Mouse (Mus musculus) MEL (cell line): ENCODE results near the gene Procr. TPM values are rescaled to one million over a fixed set of nuclear protein-coding genes. Genes with fewer than 3 reads are reported as not detected.

Source experiments
- DNase-seq: peaks from one replicate; pipeline ENCODE4 v3.0.0; 2011; ENCODE audit warnings: low read depth, low spot score
- H3K27ac ChIP-seq: 2 replicates; pipeline ENCODE4 v1.5.1; 2012; ENCODE audit warnings: low read depth, mild to moderate bottlenecking, control low read depth, low read length, moderate library complexity; ENCODE audit not compliant: control insufficient read depth
- H3K27me3 ChIP-seq, 2 experiments: fragments of 150-350 bp in 1 of 2; sonication (generic) in 1 of 2; 2 replicates each; pipeline ENCODE4 v1.6.1; 2012; ENCODE audit warnings: low read length in 2 of 2, mild to moderate bottlenecking in 2 of 2, improper control_type of control experiment in 1 of 2, moderate library complexity in 1 of 2; ENCODE audit not compliant: insufficient read depth in 2 of 2, control insufficient read depth in 1 of 2
- H3K36me3 ChIP-seq, 2 experiments: 2 replicates each; pipeline ENCODE4 v1.6.1; 2012 to 2014; ENCODE audit warnings: low read length in 2 of 2, improper control_type of control experiment in 1 of 2, inconsistent platforms in 1 of 2, mild to moderate bottlenecking in 1 of 2; ENCODE audit not compliant: insufficient read depth in 2 of 2, control insufficient read depth in 1 of 2
- H3K4me1 ChIP-seq, 2 experiments: fragments of 150-350 bp in 1 of 2; sonication (generic) in 1 of 2; 2 replicates each; pipeline ENCODE4 v1.6.1; 2012; ENCODE audit warnings: low read length in 2 of 2, improper control_type of control experiment in 1 of 2, mild to moderate bottlenecking in 1 of 2; ENCODE audit not compliant: insufficient read depth in 2 of 2, control insufficient read depth in 1 of 2
- H3K4me3 ChIP-seq, 2 experiments: fragments of 150-350 bp in 1 of 2; sonication (generic) in 1 of 2; 2 replicates each; pipeline ENCODE4 v1.5.1; 2012; ENCODE audit warnings: low read depth in 2 of 2, low read length in 2 of 2, mild to moderate bottlenecking in 2 of 2, moderate library complexity in 2 of 2, control low read depth in 1 of 2, improper control_type of control experiment in 1 of 2; ENCODE audit not compliant: control insufficient read depth in 1 of 2, insufficient read depth in 1 of 2
- H3K79me2 ChIP-seq: 2 replicates; pipeline ENCODE4 v1.6.1; 2012; ENCODE audit warnings: mild to moderate bottlenecking, low read length, moderate library complexity; ENCODE audit not compliant: control insufficient read depth, poor library complexity, insufficient read depth
- H3K9ac ChIP-seq: 2 replicates; pipeline ENCODE4 v1.6.1; 2012; ENCODE audit warnings: low read depth, mild to moderate bottlenecking, control low read depth, low read length, moderate library complexity; ENCODE audit not compliant: control insufficient read depth, poor library complexity, severe bottlenecking
- H3K9me3 ChIP-seq: fragments of 150-350 bp; sonication (generic); replicated peaks from 2 replicates; pipeline ENCODE4 v1.6.1; 2012; ENCODE audit warnings: mild to moderate bottlenecking, low read length, improper control_type of control experiment, moderate library complexity; ENCODE audit not compliant: insufficient read depth
- CTCF ChIP-seq, 3 experiments: IDR thresholded peaks in 2 of 3; conservative IDR thresholded peaks in 1 of 3; 2 replicates each; pipeline ENCODE4 v1.5.1; 2011 to 2012; ENCODE audit warnings: low read length in 3 of 3, low read depth in 2 of 3, mild to moderate bottlenecking in 2 of 3, improper control_type of control experiment in 1 of 3, inconsistent platforms in 1 of 3, mixed read lengths in 1 of 3, moderate library complexity in 1 of 3; ENCODE audit not compliant: control insufficient read depth in 1 of 3, insufficient read depth in 1 of 3, poor library complexity in 1 of 3, severe bottlenecking in 1 of 3
- E2F4 ChIP-seq: IDR thresholded peaks from 2 replicates; pipeline ENCODE4 v1.6.1; 2011; ENCODE audit warnings: low read depth, low read length, improper control_type of control experiment, borderline replicate concordance
- EP300 ChIP-seq, 2 experiments: IDR thresholded peaks; 2 replicates each; pipeline ENCODE4 v1.6.1; 2011; ENCODE audit warnings: improper control_type of control experiment in 2 of 2, low read length in 2 of 2, low read depth in 1 of 2, mild to moderate bottlenecking in 1 of 2
- ETS1 ChIP-seq: IDR thresholded peaks from 2 replicates; pipeline ENCODE4 v1.6.1; 2012; ENCODE audit warnings: low read depth, mild to moderate bottlenecking, inconsistent platforms, low read length, improper control_type of control experiment, moderate library complexity
- JUND ChIP-seq: IDR thresholded peaks from 2 replicates; pipeline ENCODE4 v1.6.1; 2011; ENCODE audit warnings: low read depth, mild to moderate bottlenecking, improper control_type of control experiment, low read length
- KAT2A ChIP-seq: conservative IDR thresholded peaks from 2 replicates; pipeline ENCODE4 v1.6.1; 2012; ENCODE audit warnings: low read depth, low read length, improper control_type of control experiment, inconsistent platforms
- MAX ChIP-seq: IDR thresholded peaks from 2 replicates; pipeline ENCODE4 v1.6.1; 2011; ENCODE audit warnings: low read length, improper control_type of control experiment
- MEF2A ChIP-seq: IDR thresholded peaks from 2 replicates; pipeline ENCODE4 v1.6.1; 2014; ENCODE audit warnings: low read depth, mild to moderate bottlenecking, inconsistent platforms, low read length, improper control_type of control experiment; ENCODE audit not compliant: poor library complexity, insufficient replicate concordance, severe bottlenecking; ENCODE audit errors: extremely low read depth
- MXI1 ChIP-seq: IDR thresholded peaks from 2 replicates; pipeline ENCODE4 v1.6.1; 2011; ENCODE audit warnings: mild to moderate bottlenecking, low read depth, low read length, improper control_type of control experiment
- MYB ChIP-seq: IDR thresholded peaks from 2 replicates; pipeline ENCODE4 v1.6.1; 2011; ENCODE audit warnings: mild to moderate bottlenecking, low read depth, low read length, improper control_type of control experiment
- POLR2AphosphoS2 ChIP-seq: IDR thresholded peaks from 2 replicates; pipeline ENCODE4 v1.6.1; 2011; ENCODE audit warnings: low read length, improper control_type of control experiment
- POLR2AphosphoS5 ChIP-seq: IDR thresholded peaks from 2 replicates; pipeline ENCODE4 v1.6.1; 2012; ENCODE audit warnings: low read depth, borderline replicate concordance, mild to moderate bottlenecking, inconsistent platforms, low read length, moderate library complexity, mixed read lengths
- RAD21 ChIP-seq: IDR thresholded peaks from 2 replicates; pipeline ENCODE4 v1.6.1; 2011; ENCODE audit warnings: mild to moderate bottlenecking, low read depth, low read length, improper control_type of control experiment
- RCOR1 ChIP-seq: IDR thresholded peaks from 2 replicates; pipeline ENCODE4 v1.6.1; 2012; ENCODE audit warnings: low read depth, mild to moderate bottlenecking, inconsistent platforms, low read length, improper control_type of control experiment
- TAL1 ChIP-seq: IDR thresholded peaks from 2 replicates; pipeline ENCODE4 v1.6.1; 2012; ENCODE audit warnings: mild to moderate bottlenecking, inconsistent platforms, low read length, moderate library complexity, mixed read lengths
- TBP ChIP-seq: IDR thresholded peaks from 2 replicates; pipeline ENCODE4 v1.8.0; 2011; ENCODE audit warnings: low read depth, low read length, improper control_type of control experiment
- TCF12 ChIP-seq: IDR thresholded peaks from 2 replicates; pipeline ENCODE4 v1.6.1; 2014; ENCODE audit warnings: low read depth, mild to moderate bottlenecking, inconsistent platforms, low read length, improper control_type of control experiment, moderate library complexity
- USF1 ChIP-seq: IDR thresholded peaks from 2 replicates; pipeline ENCODE4 v1.6.1; 2014; ENCODE audit warnings: low read depth, mild to moderate bottlenecking, inconsistent platforms, low read length, improper control_type of control experiment, moderate library complexity
- USF2 ChIP-seq, 2 experiments: IDR thresholded peaks; 2 replicates each; pipeline ENCODE4 v1.6.1; 2011 to 2012; ENCODE audit warnings: improper control_type of control experiment in 2 of 2, low read length in 2 of 2, borderline replicate concordance in 1 of 2, inconsistent platforms in 1 of 2, low read depth in 1 of 2, mild to moderate bottlenecking in 1 of 2; ENCODE audit not compliant: insufficient read depth in 1 of 2
- ZC3H11A ChIP-seq: IDR thresholded peaks from 2 replicates; pipeline ENCODE4 v1.6.1; 2012; ENCODE audit warnings: low read depth, mild to moderate bottlenecking, inconsistent platforms, low read length, improper control_type of control experiment
- ZKSCAN1 ChIP-seq: IDR thresholded peaks from 2 replicates; pipeline ENCODE4 v1.6.1; 2012; ENCODE audit warnings: low read depth, mild to moderate bottlenecking, inconsistent platforms, low read length, improper control_type of control experiment, moderate library complexity
- ZMIZ1 ChIP-seq: IDR thresholded peaks from 2 replicates; pipeline ENCODE4 v1.6.1; 2012; ENCODE audit warnings: low read depth, mild to moderate bottlenecking, inconsistent platforms, low read length, improper control_type of control experiment, moderate library complexity
- ZNF384 ChIP-seq: IDR thresholded peaks from 2 replicates; pipeline ENCODE4 v1.6.1; 2012; ENCODE audit warnings: low read depth, mild to moderate bottlenecking, inconsistent platforms, low read length, improper control_type of control experiment
- polyA plus RNA-seq, 2 experiments: library from polyadenylated mRNA; stranded (reverse) in 1 of 2; unstranded in 1 of 2; fragments of >175 nt in 1 of 2; fragments of >200 nt in 1 of 2; gene quantifications; 2 replicates each; pipeline versions ENCODE4 v1.2.1 to v1.2.4; 2012; ENCODE audit warnings: low replicate concordance in 2 of 2, low read depth in 1 of 2; ENCODE audit not compliant: insufficient read length in 2 of 2, insufficient read depth in 1 of 2, missing spikeins in 1 of 2
- total RNA-seq: library from RNA; depleted of rRNA; stranded (reverse); fragments of 300-350 nt; gene quantifications from 2 replicates; pipeline ENCODE4 v1.2.3, GENCODE M21; 2012

The Procr gene
- total and polyA plus RNA-seq, 3 experiments, result 0.15 TPM; not detected in 2

GRCm38 (mm10) chr2:155745487-155745886 lies 5.4 kb upstream of the Procr start:
- Histone ChIP-seq H3K4me1 (peaks cover 0 to 17% of the 10 kb centered on the region in 2 experiments; a peak in 2 of 4 replicates), H3K4me3 (no peak overlapping the region), H3K27me3 (peaks cover 0 to 2% of the 10 kb centered on the region in 2 experiments; a peak in 3 of 4 replicates), H3K36me3 (peaks cover 0 to 14% of the 10 kb centered on the region in 2 experiments; a peak in 2 of 4 replicates), H3K9me3 (no peaks in the 10 kb centered on the region), H3K9ac (no peak overlapping the region), H3K79me2 (no peaks in the 10 kb centered on the region), H3K27ac (no peak overlapping the region)
- TF ChIP-seq JUND, result no peak
- TF ChIP-seq USF2 (IDR thresholded peaks at IDR 0.05; ENCODE audit: borderline replicate concordance in 1 of 2, insufficient read depth in 1 of 2, low read depth in 1 of 2, low read length in 2 of 2), result no peak
- TF ChIP-seq RCOR1, result no peak
- TF ChIP-seq MXI1, result no peak
- no peak for TF ChIP-seq RAD21
- no peak for TF ChIP-seq KAT2A
- TF ChIP-seq ZMIZ1, result no peak
- TF ChIP-seq TBP, result no peak
- no peak for TF ChIP-seq TCF12
- TF ChIP-seq USF1, result no peak
- no peak for TF ChIP-seq EP300 (IDR thresholded peaks at IDR 0.05; ENCODE audit: low read depth in 1 of 2, low read length in 2 of 2)
- no peak for TF ChIP-seq MEF2A
- TF ChIP-seq ZC3H11A, result no peak
- TF ChIP-seq POLR2AphosphoS2, result no peak
- TF ChIP-seq CTCF (IDR thresholded peaks at IDR 0.05 in 2 of 3, conservative IDR thresholded peaks at IDR 0.05 in 1 of 3; ENCODE audit: control insufficient read depth in 1 of 3, insufficient read depth in 1 of 3, low read depth in 2 of 3, low read length in 3 of 3, poor library complexity in 1 of 3, severe bottlenecking in 1 of 3), result no peak
- TF ChIP-seq MYB, result no peak
- DNase-seq, result no peak

DNA sequence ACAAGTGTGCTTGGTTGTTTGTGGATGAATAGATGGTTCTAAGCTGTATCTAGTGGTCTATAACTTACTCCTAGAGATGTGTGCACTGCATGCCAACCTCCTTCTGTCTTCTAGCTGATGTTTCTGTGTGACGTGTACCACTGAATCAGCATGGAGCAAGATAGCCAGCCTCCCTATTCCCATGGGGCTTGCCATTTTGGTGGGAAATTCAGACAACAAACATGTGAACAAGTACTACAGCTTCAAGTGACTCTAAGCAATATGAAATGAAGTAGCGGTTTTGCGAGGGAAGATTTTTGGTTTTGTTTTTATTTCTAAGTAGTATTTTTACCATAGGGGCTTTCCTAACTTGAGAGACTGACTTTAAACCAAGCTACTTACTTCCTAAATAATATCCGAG lies 1.5 kb upstream of the Procr start:
- H3K4me3 ChIP-seq, result no peak overlapping the region
- 0 out of 4 replicates have a peak, but pooled peaks cover 0 to 3% of the 10 kb centered on the region in 2 experiments for H3K4me1 ChIP-seq
- TF ChIP-seq JUND (no peak), ZNF384 (no peak), TBP (no peak), ZKSCAN1 (no peak), POLR2AphosphoS5 (no peak), TAL1 (no peak), MYB (no peak), ETS1 (no peak), E2F4 (no peak), USF1 (no peak), MXI1 (no peak), ZC3H11A (no peak), MAX (no peak)
- H3K27ac ChIP-seq, result no peak overlapping the region
- no peaks in the 10 kb centered on the region for H3K9me3 ChIP-seq
- H3K27me3 ChIP-seq, result peaks cover 5 to 6% of the 10 kb centered on the region in 2 experiments
- no peaks in the 10 kb centered on the region for H3K36me3 ChIP-seq
- no peak overlapping the region for H3K9ac ChIP-seq
- H3K79me2 ChIP-seq, result no peaks in the 10 kb centered on the region
- DNase-seq, result no peak
